Mouse (Mus musculus) cerebellum, postnatal 10 days (tissue): ENCODE results near the gene Birc3.
"Not testable (repeated sequence)": the region's sequence is repeated elsewhere in the genome, so short reads cannot be mapped to it uniquely, and the experiment has no call there.

ENCODE experiments used
- DNase-seq, 2 experiments: peaks; one replicate each; pipeline ENCODE4 v3.0.0; 2021; ENCODE audit warnings: mixed read lengths in 2 of 2

Gene Birc3

DNA sequence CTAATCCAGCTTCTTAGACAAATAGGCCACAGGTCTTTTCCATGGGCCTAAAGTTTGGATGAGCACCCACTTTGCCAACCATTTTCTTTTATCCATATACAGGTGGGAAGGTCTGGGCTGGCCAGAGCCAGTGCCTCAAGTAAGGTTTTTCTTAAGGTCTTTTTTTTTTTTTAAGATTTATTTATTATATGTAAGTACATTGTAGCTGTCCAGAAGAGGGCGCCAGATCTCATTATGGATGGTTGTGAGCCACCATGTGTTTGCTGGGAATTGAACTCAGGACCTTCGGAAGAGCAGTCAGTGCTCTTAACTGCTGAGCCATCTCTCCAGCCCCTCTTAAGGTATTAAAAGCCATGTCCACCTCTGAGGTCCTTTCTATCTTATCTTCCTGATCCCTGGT, 6.0 kb downstream of the Birc3 start:
- DNase-seq: not testable (repeated sequence)

DNA sequence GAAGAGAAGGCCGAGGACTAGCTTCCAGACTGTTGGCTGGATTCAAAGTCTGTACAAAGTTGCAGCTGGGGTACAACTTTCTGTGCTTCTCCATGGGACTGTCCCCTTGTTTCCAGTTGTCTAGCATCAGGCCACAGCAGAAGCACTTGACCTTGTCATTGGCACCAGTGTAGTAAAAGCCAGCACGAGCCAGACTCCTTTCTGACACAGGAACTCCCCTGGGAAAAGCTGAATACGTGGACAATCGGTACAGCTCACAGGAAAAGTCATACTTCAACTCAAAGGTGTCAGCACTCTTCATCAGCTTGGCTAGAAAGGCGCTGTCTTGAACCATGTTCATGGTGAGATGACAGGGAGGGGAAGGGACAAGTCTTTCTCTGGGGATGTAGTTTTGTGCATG, 12.0 kb downstream of the Birc3 start:
- DNase-seq: no peak

DNA sequence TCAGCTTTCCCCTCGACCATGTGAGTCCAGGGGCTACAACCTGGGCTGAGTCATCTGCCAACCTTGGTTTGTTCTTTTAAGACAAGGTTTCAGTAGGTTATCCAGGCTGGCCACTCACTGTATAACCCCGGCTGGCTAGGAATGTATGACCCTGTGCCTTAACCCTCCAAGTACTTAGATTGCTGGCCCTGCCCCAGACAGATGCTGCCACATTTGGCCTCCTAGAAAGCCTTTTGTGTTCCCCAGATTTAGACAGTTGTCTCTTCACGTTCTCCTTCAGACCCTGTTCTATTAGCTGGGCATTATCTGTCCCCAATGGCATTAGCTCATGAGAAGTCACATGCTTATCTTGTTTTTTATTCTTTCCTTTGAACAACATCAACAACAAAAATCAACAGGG, 17.1 kb downstream of the Birc3 start:
- no peak for DNase-seq

DNA sequence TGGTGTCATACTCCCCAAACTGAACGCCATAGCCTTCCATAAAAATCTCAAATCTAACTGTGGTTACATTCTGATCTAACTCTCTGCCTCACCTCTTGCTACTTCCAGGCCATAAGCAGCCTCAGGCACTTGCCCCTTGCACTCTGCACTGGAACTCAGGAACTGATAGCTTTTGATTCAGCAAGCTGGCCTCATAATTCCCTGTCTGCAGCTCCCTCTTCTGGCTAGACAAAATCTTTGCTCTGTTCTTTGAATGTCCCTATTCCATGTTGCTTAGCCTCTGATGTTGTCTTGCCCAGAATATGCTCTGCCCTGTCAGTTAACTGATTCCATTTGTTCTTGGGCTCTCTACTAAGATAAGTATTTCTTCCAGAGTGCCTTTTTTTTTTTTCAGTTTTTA, 17.6 kb downstream of the Birc3 start:
- peak; percentile 62 to 64 for DNase-seq

DNA sequence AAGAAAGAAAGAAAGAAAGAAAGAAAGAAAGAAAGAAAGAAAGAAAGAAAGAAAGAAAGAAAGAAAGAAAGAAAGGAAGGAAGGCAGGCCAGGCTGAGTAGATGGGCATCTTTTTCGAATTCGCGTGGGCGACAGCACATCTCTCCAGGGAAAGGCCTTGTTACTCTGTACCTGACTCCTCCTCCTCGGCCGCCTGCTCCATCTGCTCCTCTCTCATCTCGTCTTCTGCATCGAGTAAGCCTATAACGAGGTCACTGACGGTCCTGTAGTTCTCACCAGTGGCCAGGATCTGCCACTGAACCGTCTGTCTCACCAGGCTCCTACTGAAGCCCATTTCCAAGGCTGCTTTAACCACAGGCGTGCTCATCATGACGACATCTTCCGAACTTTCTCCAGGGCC, 18.8 kb downstream of the Birc3 start:
- peak; percentile 58 for DNase-seq

DNA sequence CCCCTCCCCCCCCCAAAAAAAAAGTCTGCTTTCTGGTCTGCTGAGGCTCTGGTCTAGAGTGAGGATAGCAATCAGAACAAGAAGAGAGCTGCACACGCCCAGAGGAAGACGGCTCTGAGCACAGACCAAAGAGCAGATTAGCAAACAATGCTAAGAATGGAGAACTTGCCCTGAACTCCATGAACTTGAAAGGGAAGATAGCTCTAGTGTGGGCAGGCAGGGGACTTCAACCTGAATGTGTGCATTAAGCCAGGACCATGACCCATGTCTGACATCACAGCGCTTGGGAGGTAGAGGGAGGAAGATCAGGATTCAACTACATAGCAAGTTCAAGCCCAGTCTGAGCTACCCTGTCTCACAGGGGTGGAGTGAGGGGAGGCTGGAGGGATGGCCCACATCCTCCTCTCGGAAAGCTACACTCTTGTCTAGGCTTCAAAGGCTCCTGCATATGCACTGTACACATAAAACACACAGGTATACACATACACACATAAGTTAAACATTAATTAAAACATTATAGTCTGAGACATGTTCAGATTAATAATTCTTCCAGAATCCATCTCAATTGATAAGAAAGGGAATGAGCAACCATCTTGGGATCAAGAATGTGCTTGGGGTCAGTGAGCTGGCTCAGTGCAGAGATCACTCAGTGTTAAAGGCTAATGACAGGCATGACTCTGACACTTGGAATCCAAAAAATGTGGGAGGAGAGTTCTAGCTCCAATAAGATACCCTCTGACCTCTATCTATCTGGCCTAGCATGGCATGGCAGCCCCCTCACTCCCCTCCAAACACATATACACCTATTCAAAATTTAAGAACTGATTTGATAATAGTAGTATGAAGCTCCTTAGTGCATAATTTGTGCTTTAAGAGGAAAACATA, 20.4 kb downstream of the Birc3 start:
- no peak for DNase-seq

DNA sequence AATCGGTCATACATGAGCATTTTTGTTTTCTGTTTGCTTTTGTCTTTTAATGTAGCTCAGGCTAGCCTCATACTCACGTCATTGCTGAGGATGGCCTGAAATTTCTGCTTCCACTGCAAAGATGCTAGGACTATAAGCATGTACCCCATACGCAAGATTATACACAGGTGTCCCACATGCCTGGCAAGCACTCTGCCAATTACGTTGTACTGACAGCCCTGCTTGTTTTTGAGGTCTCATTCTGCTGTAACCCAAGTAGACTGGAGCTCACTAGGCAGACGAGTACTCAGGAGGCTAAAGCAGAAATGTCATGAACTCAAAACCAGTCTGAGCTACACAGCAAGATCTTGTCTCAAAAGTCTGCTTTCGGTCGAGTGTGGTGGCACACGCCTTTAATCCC, 21.1 kb downstream of the Birc3 start:
- DNase-seq: no peak

DNA sequence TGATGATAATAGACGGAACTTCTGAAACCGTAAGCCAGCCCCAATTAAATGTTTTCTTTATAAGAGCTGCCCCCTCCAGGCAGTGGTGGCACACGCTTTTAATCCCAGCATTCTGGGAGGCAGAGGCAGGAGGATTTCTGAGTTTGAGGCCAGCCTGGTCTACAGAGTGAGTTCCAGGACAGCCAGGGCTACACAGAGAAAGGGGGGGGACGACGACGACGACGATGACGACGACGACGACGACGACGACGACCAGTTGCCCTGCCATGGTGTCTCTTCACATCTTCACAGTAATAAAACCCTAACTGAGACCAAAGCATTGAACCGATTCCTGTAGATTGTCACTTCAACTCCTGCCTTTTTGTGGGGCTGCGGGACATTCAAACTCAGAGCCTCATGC, 24.8 kb downstream of the Birc3 start:
- DNase-seq: no peak

DNA sequence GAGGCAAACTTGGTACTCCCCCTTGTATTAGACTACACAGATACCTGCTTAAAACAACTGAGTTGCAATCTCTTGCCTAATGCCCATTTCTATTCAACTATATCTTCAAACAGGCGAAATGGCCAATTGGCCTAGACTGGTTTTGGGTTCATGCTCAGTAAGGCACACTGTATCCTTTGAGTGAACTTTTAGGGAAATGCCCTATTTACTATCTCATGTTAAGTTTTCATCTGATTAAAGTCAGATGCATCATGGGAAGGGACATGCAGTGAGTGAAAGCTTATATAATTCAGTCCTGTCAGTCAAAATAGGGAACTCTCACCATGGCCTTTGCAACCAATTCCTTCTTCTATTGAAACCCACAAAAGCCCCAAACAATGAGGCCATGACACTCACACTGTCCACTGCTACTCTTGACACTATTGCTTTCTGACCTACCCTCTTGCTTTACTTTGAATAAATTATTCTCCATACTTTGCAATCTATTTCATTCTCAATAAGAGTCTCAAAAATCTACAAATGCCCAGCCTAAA, 26.3 kb downstream of the Birc3 start:
- no peak for DNase-seq

DNA sequence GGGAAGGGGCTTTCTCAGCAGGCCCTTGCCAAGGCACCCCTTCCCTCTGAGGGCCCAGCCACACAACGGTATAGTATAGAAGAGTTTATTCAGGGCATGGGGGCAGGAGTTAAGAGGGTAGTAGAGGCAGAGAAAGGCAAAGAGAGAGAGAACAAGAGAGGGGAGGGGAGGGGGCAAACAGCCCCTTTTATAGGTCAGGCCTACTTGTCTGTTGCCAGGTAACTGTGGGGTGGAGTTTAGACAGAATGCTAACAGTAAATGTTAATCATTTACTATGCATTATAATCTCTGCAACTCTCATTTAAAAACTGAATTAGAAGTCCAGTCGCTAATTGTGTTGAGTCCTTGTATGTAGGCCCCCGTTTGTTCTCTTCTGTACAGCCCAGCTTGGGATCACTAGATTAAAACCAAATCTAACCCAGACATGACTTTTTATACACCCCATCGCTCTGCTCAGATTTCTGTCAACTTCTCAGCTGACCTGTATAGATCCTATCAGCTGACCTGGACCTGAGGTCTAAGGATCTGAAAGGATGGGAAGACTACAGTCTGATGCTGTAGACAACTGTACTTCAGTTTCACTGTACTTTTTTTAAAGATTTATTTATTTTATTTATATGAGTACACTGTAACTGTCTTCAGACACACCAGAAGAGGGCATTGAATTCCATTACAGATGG, 27.6 kb downstream of the Birc3 start:
- DNase-seq: no peak

DNA sequence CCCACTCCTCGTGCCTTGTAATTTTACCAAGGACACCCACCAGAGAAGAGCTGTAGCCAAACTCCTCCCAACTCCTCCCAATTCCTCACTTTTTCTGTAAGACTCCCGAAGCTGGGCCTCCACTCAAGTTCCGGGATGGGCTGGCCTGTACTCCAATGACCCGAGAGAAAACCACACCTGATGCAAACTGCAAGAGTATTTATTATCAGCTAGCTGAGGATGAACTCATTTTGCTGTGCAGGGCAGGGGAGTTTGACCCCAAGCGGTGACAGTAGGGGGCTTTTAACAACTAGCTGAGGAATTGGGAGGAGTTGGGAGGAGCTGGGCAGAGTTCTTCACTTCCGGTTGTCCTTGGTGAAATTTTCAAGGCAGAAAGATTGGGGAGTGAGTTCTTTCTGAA, 31.8 kb downstream of the Birc3 start:
- DNase-seq: no peak

DNA sequence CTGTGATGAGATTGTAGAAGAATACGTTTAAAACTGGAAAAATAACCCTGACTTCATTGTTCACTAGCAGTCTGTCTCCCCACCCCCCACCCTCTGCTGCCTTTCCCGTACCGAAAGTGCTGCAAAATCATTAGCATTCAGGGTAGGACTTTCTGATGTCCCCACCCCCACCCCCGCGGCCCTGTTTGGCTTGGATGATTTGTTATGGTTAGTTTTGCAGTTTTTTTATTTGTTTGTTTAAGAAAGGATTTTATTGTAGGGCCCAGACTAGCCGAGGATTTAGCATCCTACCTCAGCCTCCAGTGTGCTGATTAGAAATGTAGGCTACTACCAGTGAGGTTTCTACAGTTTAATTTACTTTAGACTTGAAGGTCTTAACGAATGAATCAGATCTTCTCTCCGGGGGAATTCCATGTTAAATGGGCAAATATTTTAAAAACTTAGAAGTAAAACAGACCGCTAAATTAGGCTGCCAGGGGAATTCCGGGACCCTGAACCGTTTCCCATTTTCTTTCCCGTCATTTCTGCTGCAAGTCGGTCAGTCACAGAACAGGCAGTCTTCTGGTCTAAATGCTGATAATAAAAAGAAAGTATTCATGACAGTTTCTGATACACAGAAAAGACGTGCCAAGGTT, 35.1 kb downstream of the Birc3 start:
- peak; percentile 21 to 31 for DNase-seq

DNA sequence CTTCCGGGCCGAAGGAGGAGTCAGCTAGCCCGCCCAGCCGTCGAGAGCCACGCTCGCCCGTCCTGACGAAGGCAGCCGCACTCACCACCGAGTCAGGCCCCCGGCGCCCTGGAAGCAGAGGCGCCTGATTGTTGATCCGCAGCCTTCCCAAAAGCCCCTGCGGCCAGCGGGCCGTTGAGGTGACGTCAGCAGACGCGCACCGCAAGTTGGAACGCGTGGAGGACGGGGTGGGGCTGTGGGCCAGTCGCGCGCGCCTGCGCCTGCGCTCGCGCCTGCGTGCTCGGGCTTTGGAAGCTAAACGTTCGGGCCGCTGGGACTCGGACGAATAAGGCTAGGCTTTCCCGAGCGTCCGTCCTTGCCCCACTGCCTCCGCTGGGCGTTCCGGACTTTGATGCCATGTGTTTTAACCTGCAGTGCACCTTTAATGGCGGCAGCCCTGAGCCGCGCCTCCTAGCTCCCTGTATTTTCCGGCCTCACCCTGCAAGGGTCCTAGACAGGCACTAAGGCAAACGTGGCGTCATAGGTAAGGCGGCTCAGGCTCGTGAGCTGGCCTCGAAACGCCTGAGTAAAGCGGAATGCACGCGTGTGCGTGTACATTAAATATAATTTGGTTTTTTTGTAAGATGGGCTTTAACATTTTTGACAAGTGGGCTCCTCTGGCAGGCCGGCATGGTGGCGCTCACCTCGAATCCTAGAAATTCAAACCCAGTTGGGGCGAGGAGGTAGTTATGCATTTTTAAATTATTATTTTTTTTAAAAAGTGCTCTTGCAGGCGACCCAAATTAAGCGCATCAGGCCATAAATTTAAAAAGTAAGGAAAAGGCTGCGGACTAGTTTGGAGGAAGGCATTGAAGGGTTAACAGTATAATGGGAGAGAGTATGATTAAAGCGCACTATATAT, 35.8 kb downstream of the Birc3 start, which contains the start of gene Birc2:
Gene Birc2 (minus strand): TSS at position 160 of the 901 bp plus-strand sequence.
- DNase-seq: peak; percentile 98

DNA sequence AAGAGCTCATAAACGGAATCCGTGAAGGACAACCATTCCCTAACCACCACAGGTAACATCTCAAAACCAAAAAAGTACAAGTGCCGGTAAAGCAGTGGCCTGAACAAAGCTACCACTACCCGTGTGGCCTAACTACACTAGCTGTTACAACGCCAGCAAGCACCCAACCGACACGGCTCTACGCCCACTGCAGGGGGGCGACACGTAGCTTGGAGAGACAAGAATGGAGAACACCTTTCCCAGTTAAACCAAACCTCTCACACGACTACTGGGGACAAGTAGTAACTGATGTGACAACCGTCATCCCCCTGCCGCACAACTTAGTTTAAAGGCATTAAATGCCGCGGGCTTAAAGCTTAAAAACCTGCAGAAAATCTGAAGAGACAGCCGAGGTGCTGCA, 36.7 kb downstream of the Birc3 start:
- peak; percentile 77 to 79 for DNase-seq

DNA sequence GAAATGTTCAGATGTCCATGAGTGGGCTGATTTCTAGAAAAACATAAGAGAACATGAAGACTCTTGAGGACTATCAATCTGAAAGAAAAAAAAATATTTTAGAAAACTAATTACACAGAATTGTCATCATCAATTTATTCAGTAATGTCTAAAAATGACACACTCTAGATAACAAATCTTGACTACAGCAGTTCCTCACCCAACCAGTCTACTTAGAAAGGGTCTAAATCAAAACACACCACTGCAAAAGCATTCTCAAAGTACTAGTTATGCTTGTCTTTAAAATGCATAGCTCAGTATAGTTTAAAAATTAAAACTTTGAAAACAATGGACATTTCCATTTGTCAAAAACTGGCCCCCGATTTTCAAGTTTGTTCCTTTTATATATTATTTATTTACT, 37.7 kb downstream of the Birc3 start:
- DNase-seq: no peak

DNA sequence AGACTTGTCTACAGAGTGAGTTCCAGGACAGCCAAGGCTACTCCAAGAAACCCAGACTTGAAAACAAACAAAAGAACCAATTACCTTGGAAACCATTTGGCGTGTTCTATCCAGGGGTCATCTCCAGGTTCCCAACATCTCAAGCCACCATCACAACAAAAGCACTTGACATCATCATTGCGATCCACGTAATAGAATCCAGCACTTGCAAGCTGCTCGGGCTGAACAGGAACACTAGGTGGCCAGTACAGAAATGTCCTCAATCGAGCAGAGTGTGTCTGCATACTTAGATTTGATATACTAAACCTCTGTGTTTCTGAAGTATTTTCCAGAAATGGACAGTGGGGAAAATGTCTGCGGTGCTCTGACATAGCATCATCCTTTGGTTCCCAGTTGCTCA, 39.6 kb downstream of the Birc3 start:
- no peak for DNase-seq

DNA sequence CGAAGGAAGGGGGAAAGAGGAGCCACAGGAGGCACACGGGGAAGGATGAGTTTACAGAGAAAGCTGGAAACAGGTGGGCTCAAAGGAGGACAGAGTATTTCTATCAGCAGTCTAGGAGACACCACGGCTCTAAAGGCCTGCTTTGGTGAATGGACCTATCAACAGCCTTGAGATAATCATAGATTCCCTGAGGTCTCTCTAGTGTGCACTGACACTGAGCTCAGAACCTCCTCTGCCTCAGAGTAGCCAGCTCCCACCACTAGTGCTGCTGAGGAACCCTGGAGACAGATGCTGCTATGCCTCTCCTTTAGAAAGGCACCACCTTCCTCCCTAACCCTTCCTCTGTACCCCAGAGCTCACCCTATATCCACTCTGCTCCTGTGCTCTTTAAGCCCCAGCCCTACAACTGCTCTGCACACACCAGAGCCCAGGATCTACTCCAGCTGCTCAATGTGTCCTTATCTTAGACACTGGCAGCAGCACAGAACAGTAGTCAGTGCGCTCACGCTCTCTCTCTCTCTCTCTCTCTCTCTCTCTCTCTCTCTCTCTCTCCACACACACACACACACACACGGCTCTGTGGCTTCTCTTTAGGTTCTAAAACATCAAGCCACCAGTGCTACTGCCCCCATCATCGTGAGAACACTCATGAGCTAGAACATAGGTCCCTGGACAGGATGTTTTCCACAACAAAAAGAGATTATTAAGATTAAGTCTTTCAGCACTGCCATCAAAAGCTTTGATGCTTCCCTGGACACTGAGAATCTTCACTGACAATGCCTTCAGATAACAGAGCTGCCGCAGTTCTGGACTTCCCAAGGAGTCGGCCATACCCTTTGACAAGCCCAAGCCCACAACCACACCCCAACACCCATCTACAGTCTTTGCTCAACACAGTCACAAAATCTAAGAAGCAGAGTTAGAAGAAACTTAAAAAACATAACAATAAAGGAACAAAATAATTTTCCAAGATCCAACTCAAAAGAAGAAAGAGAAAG, 43.2 kb downstream of the Birc3 start:
- no peak for DNase-seq

DNA sequence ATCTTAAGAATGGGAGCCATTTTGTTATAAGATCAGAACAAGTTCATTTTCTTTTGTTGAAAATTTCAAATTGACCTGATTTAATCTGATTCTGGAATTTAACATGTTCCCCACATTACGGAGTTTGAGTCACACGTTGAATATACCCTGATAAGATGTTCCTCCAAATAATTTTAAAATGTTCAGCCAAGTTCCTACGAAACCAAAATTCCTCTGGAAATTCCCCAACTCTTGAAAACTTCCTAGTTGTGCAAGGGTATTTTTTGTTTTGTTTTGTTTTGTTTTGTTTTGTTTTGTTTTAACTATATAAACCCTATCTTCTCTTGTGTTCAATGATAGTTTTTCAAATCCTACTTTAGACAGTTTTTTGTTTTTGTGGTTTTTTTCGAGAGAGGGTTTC, 44.3 kb downstream of the Birc3 start:
- no peak for DNase-seq

DNA sequence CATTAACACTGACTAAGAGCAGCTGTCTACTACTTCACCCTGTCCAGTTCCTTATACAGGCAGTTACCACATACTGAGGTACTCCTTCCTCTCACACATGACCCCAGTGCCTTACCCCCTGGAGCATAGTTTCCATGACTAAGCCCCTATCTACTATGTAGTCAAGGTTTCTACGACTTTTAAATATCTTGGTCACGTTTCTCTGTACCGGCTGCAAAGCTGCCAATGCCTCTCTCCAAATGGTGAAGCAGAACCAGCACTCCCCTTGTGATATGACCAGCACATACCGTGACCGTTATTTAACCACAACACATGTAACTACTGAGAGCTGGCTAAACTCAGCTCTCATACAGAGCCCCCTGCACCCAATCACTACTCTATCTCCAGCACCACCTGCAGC, 48.1 kb downstream of the Birc3 start:
- DNase-seq: no peak

DNA sequence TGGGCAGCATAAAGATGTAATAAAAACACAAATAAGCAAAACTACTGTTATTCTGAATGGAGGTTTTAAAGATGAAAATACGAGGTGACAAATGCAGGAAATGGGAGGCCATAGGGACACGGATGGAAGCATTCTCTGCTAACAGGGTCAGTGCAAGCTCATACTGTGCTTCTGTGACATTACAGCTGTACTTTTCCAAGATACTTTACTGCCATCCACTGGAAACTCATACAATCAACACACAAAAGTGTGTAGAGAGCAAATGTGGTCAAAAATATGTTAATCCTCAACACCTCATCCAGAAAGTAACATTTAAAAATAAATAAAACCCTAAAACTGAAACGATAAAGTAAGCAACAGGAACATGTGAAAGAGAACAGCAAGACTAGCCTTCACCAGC, 50.2 kb downstream of the Birc3 start:
- DNase-seq: no peak

DNA sequence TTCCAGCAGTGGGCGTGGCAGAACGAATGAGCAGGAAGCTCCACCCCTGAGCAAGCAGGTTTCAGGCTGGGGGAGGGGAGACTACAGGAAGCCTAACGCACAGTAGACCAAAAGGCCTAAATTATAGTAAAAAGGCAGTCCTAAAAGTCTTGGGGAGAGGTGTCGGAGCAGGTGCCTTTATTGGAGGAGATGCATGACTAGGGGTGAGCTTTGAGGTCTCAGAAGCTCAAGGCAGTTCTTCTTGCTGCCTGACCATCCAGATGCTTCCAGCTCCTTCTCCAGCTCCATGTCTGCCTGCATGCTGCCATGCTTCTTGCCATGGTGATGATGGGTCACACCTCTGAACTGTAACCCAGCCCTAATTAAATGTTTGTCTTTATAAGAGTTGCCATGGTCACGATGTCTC, 67.9 kb downstream of the Birc3 start:
- DNase-seq: no peak
